Comparison of ENCODE assay signal across 26 mouse cellular contexts in the genomic region with DNA sequence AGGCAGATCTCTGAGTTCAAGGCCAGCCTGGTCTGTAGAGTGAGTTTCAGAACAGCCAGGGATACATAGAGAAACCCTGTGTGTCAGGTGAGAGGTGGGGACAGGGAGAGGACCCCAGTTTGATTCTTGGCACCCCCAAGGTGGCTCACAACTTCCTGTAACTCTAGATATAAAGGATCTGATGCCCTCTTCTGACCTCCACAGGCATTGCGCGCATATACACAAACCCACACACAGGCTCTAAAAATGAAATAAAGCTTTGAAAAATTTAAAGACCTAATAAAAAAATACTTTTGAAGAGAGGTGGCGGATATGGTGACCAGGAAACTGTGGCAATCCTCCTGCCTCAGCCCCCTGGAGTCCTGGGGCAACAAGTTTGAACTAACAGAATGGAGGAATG. TPM values are rescaled to one million over a fixed set of nuclear protein-coding genes. Genes with fewer than 3 reads are reported as not detected.
A peak's percentile ranks its signal among the peaks of the same experiment; 100 is the strongest.
DNase-seq lines count a peak whose midpoint lies in the region; ATAC-seq and TF ChIP-seq lines count a peak whose summit lies in the region.
"Had no signal": no experiment of that assay in that cellular context is flagged by ENCODE, and none has a peak within 500 bp of the region (broad histone marks: within the 10 kb centered on the region; RNA-seq: fewer than 3 reads in every experiment).

No protein-coding gene starts in this region.

- no peak overlapping the region for H3K27ac ChIP-seq in hindbrain, embryonic 10.5 days
- no peak overlapping the region for H3K27ac ChIP-seq in hindbrain, embryonic 14.5 days
- H3K27ac ChIP-seq in left cerebral cortex, adult 2 months = no peak overlapping the region
- H3K27ac ChIP-seq in neural tube, embryonic 13.5 days (replicated peaks) = no peak overlapping the region
- no peak overlapping the region for H3K27ac ChIP-seq in stomach, postnatal 0 days (replicated peaks)
- H3K27ac ChIP-seq: limb, embryonic 15.5 days; liver, embryonic 14.5 days had no signal

- H3K4me3 ChIP-seq in hindbrain, embryonic 10.5 days = 0 out of 2 replicates have a peak overlapping the region, but pooled peaks have one; percentile 9
- H3K4me3 ChIP-seq in hindbrain, embryonic 14.5 days (replicated peaks; ENCODE audit: low read length) = no peak overlapping the region
- no peak overlapping the region for H3K4me3 ChIP-seq in left cerebral cortex, adult 2 months
- no peak overlapping the region for H3K4me3 ChIP-seq in neural tube, embryonic 13.5 days
- no peak overlapping the region for H3K4me3 ChIP-seq in stomach, postnatal 0 days (ENCODE audit: low read depth, low read length)
- H3K4me3 ChIP-seq: embryonic facial prominence, embryonic 13.5 days; erythroblast, embryonic 14.5 days; limb, embryonic 15.5 days had no signal

- intact Hi-C loops in left cerebral cortex, adult 2 months (cut with DNase I) = no loop called here
- intact Hi-C loops in left cerebral cortex, postnatal 36 days (cut with DNase I) = loop anchor here (1.0 kb wide), 1 partner anchor 9 kb away; no protein-coding TSS in a partner anchor

- no peak for ATAC-seq in hindbrain, embryonic 14.5 days (ENCODE audit: low FRiP score)
- no peak for ATAC-seq in neural tube, embryonic 13.5 days (ENCODE audit: low read depth)
- ATAC-seq in stomach, postnatal 0 days (ENCODE audit: low FRiP score, low TSS enrichment) = no peak
- ATAC-seq: forebrain, embryonic 14.5 days; inflammation-experienced regulatory T-cells, adult 6 months had no signal

- H3K36me3 ChIP-seq in hindbrain, embryonic 10.5 days = peaks cover 26% of the 10 kb centered on the region
- H3K36me3 ChIP-seq in hindbrain, embryonic 14.5 days (replicated peaks; ENCODE audit: control insufficient read depth, insufficient read depth) = no peaks in the 10 kb centered on the region
- H3K36me3 ChIP-seq in neural tube, embryonic 13.5 days = no peaks in the 10 kb centered on the region
- no peaks in the 10 kb centered on the region for H3K36me3 ChIP-seq in stomach, postnatal 0 days (ENCODE audit: control insufficient read depth, insufficient read depth, low read length)
- H3K36me3 ChIP-seq: limb, embryonic 15.5 days had no signal

- TF ChIP-seq CTCF in left cerebral cortex, adult 2 months (IDR thresholded peaks at IDR 0.05) = peak; percentile 38
- TF ChIP-seq CTCF in stomach, postnatal 0 days (IDR thresholded peaks at IDR 0.05; ENCODE audit: low read depth) = peak; percentile 23; the same call in 1 of the 2 replicates

- no peak overlapping the region for H3K9ac ChIP-seq in hindbrain, embryonic 14.5 days
- no peak overlapping the region for H3K9ac ChIP-seq in neural tube, embryonic 13.5 days
- H3K9ac ChIP-seq in stomach, postnatal 0 days (ENCODE audit: low read length) = no peak overlapping the region
- H3K9ac ChIP-seq: embryonic facial prominence, embryonic 13.5 days; limb, embryonic 15.5 days; liver, embryonic 14.5 days; lung, embryonic 14.5 days had no signal

- H3K4me1 ChIP-seq in hindbrain, embryonic 10.5 days (replicated peaks) = peaks cover 48% of the 10 kb centered on the region
- peaks cover 17% of the 10 kb centered on the region; the same call in 1 of the 2 replicates for H3K4me1 ChIP-seq in hindbrain, embryonic 14.5 days (replicated peaks; ENCODE audit: control insufficient read depth, insufficient read depth, low read length)
- H3K4me1 ChIP-seq in neural tube, embryonic 13.5 days (replicated peaks) = peaks cover 56% of the 10 kb centered on the region
- H3K4me1 ChIP-seq in stomach, postnatal 0 days (replicated peaks; ENCODE audit: control insufficient read depth, insufficient read depth) = peaks cover 9% of the 10 kb centered on the region

- DNase-seq in hindbrain, embryonic 10.5 days (ENCODE audit: low spot score) = no peak
- DNase-seq in hindbrain, embryonic 14.5 days (ENCODE audit: low spot score) = no peak
- no peak for DNase-seq in left cerebral cortex, adult 2 months (ENCODE audit: extremely low spot score in 1 of 2, low spot score in 2 of 2)
- no peak for DNase-seq in left cerebral cortex, postnatal 36 days (ENCODE audit: low spot score in 2 of 2)
- no peak for DNase-seq in neural tube, embryonic 10.5 days (ENCODE audit: extremely low spot score, low spot score)
- DNase-seq in stomach, postnatal 0 days (ENCODE audit: low spot score) = no peak
- no peak for DNase-seq in right cerebral cortex, postnatal 14 days
- DNase-seq: adrenal gland, postnatal 10 days; cerebellum, postnatal 25 days; gastrocnemius, postnatal 14 days; heart, adult 11 months; heart, postnatal 36 days; kidney, adult 8-10 months; kidney, postnatal 25 days; left cerebral cortex, postnatal 4 days; lung, embryonic 14.5 days; lung, postnatal 4 days had no signal

- no peak overlapping the region for H3K4me2 ChIP-seq in hindbrain, embryonic 14.5 days (replicated peaks)
- H3K4me2 ChIP-seq in neural tube, embryonic 13.5 days = 0 out of 2 replicates have a peak overlapping the region, but pooled peaks have one; percentile 87
- H3K4me2 ChIP-seq in stomach, postnatal 0 days (replicated peaks; ENCODE audit: low read depth) = no peak overlapping the region
- H3K4me2 ChIP-seq: limb, embryonic 15.5 days had no signal

- H3K9me3 ChIP-seq in hindbrain, embryonic 10.5 days = no peaks in the 10 kb centered on the region
- H3K9me3 ChIP-seq in hindbrain, embryonic 14.5 days (ENCODE audit: control insufficient read depth, low read length) = no peaks in the 10 kb centered on the region
- H3K9me3 ChIP-seq in neural tube, embryonic 13.5 days = no peaks in the 10 kb centered on the region
- H3K9me3 ChIP-seq in stomach, postnatal 0 days (ENCODE audit: control insufficient read depth, low read length) = no peaks in the 10 kb centered on the region
- H3K9me3 ChIP-seq: embryonic facial prominence, embryonic 13.5 days; limb, embryonic 15.5 days had no signal

- WGBS in hindbrain, embryonic 10.5 days = 98% methylated on average over 3 of the region's 3 CpGs
- 97% methylated on average over 3 of the region's 3 CpGs for WGBS in hindbrain, embryonic 14.5 days
- 93% methylated on average over 3 of the region's 3 CpGs for WGBS in neural tube, embryonic 13.5 days
- 98% methylated on average over 3 of the region's 3 CpGs for WGBS in stomach, postnatal 0 days

- TF ChIP-seq EP300 in stomach, postnatal 0 days (optimal IDR thresholded peaks at IDR 0.05) = no peak

- no peaks in the 10 kb centered on the region for H3K27me3 ChIP-seq in hindbrain, embryonic 10.5 days (ENCODE audit: insufficient read depth, poor library complexity, severe bottlenecking)
- H3K27me3 ChIP-seq in hindbrain, embryonic 14.5 days (ENCODE audit: control insufficient read depth, insufficient read depth, low read length) = no peaks in the 10 kb centered on the region
- H3K27me3 ChIP-seq in neural tube, embryonic 13.5 days = no peaks in the 10 kb centered on the region
- no peaks in the 10 kb centered on the region for H3K27me3 ChIP-seq in stomach, postnatal 0 days (ENCODE audit: control insufficient read depth, insufficient read depth, low read length)
- H3K27me3 ChIP-seq: embryonic facial prominence, embryonic 13.5 days; limb, embryonic 15.5 days had no signal

RNA-seq across cellular contexts. Expression of a gene that starts 2.5 kb away (rescaled TPM):
- 142 and 175 TPM in 2 replicates for polyA plus RNA-seq in hindbrain, embryonic 10.5 days (2016; fragmentation: Nextera tagmentation; extraction: Ambion mirVana)
- 240 and 247 TPM in 2 replicates for polyA plus RNA-seq in hindbrain, embryonic 14.5 days (2014; fragmentation: Nextera tagmentation; extraction: Ambion mirVana)
- 100 to 1,000 TPM; 293 to 312 TPM for total RNA-seq in left cerebral cortex, adult 2 months (2021)
- total RNA-seq in left cerebral cortex, postnatal 36 days (2021) = 100 to 1,000 TPM; 321 to 357 TPM
- 214 and 231 TPM in 2 replicates for polyA plus RNA-seq in neural tube, embryonic 13.5 days (2015; fragmentation: Nextera tagmentation; extraction: Ambion mirVana)
- 27.8 and 29.1 TPM in 2 replicates for polyA plus RNA-seq in stomach, postnatal 0 days (2015; fragmentation: Nextera tagmentation; extraction: Ambion mirVana)

RNA-seq across cellular contexts. Expression of a gene that starts 5.1 kb away (rescaled TPM):
- polyA plus RNA-seq in hindbrain, embryonic 10.5 days (2016; fragmentation: Nextera tagmentation; extraction: Ambion mirVana) = 0.10 TPM in 1 of 2 replicates, not detected in the other
- 0.08 and 0.29 TPM in 2 replicates for polyA plus RNA-seq in hindbrain, embryonic 14.5 days (2014; fragmentation: Nextera tagmentation; extraction: Ambion mirVana)
- total RNA-seq in left cerebral cortex, adult 2 months (2021) = under 1 TPM; 0.58 to 0.75 TPM
- total RNA-seq in left cerebral cortex, postnatal 36 days (2021) = under 1 TPM; 0.74 to 0.79 TPM
- polyA plus RNA-seq in neural tube, embryonic 13.5 days (2015; fragmentation: Nextera tagmentation; extraction: Ambion mirVana) = 0.07 and 0.69 TPM in 2 replicates
- polyA plus RNA-seq in stomach, postnatal 0 days (2015; fragmentation: Nextera tagmentation; extraction: Ambion mirVana) = 0.04 and 0.15 TPM in 2 replicates
- total RNA-seq: gastrocnemius, postnatal 14 days; heart, postnatal 36 days had no signal
- polyA plus RNA-seq: C2C12; embryonic facial prominence, embryonic 13.5 days; lung, embryonic 14.5 days had no signal

RNA-seq across cellular contexts. Expression of a gene that starts 18.8 kb away (rescaled TPM):
- 1.7 and 1.8 TPM in 2 replicates for polyA plus RNA-seq in hindbrain, embryonic 10.5 days (2016; fragmentation: Nextera tagmentation; extraction: Ambion mirVana)
- polyA plus RNA-seq in hindbrain, embryonic 14.5 days (2014; fragmentation: Nextera tagmentation; extraction: Ambion mirVana) = 1.6 and 2.2 TPM in 2 replicates
- total RNA-seq in left cerebral cortex, adult 2 months (2021) = 1 to 10 TPM; 2.5 to 2.6 TPM
- total RNA-seq in left cerebral cortex, postnatal 36 days (2021) = 1 to 10 TPM; 2.8 to 3.6 TPM
- polyA plus RNA-seq in neural tube, embryonic 13.5 days (2015; fragmentation: Nextera tagmentation; extraction: Ambion mirVana) = 1.9 and 2.8 TPM in 2 replicates
- 14.1 and 17.6 TPM in 2 replicates for polyA plus RNA-seq in stomach, postnatal 0 days (2015; fragmentation: Nextera tagmentation; extraction: Ambion mirVana)

RNA-seq across cellular contexts. Expression of a gene that starts 24.9 kb away (rescaled TPM):
- polyA plus RNA-seq in hindbrain, embryonic 10.5 days (2016; fragmentation: Nextera tagmentation; extraction: Ambion mirVana) = 1.0 and 2.4 TPM in 2 replicates
- polyA plus RNA-seq in hindbrain, embryonic 14.5 days (2014; fragmentation: Nextera tagmentation; extraction: Ambion mirVana) = 0.08 and 0.74 TPM in 2 replicates
- total RNA-seq in left cerebral cortex, adult 2 months (2021) = under 1 TPM; 0.59 to 0.89 TPM
- total RNA-seq in left cerebral cortex, postnatal 36 days (2021) = 1 to 10 TPM in 1 of 2 experiments, not detected in 1; 1.7 TPM
- 2.1 and 2.5 TPM in 2 replicates for polyA plus RNA-seq in neural tube, embryonic 13.5 days (2015; fragmentation: Nextera tagmentation; extraction: Ambion mirVana)
- 57.6 and 58.0 TPM in 2 replicates for polyA plus RNA-seq in stomach, postnatal 0 days (2015; fragmentation: Nextera tagmentation; extraction: Ambion mirVana)
- total RNA-seq: megakaryocyte-erythroid progenitor cell, adult 5-6 weeks had no signal
- polyA plus RNA-seq: C2C12; erythroblast, embryonic 14.5 days; inflammation-experienced regulatory T-cells, adult 6 months had no signal

RNA-seq across cellular contexts. Expression of a gene that starts 29.2 kb away (rescaled TPM):
- polyA plus RNA-seq in hindbrain, embryonic 10.5 days (2016; fragmentation: Nextera tagmentation; extraction: Ambion mirVana) = 124 and 136 TPM in 2 replicates
- 92.8 and 96.7 TPM in 2 replicates for polyA plus RNA-seq in hindbrain, embryonic 14.5 days (2014; fragmentation: Nextera tagmentation; extraction: Ambion mirVana)
- 10 to 100 TPM; 93.3 to 97.5 TPM for total RNA-seq in left cerebral cortex, adult 2 months (2021)
- total RNA-seq in left cerebral cortex, postnatal 36 days (2021) = 100 to 1,000 TPM in 1 of 2 experiments, 10 to 100 TPM in 1; 92.7 to 104 TPM
- polyA plus RNA-seq in neural tube, embryonic 13.5 days (2015; fragmentation: Nextera tagmentation; extraction: Ambion mirVana) = 96.2 and 98.5 TPM in 2 replicates
- polyA plus RNA-seq in stomach, postnatal 0 days (2015; fragmentation: Nextera tagmentation; extraction: Ambion mirVana) = 60.0 and 68.6 TPM in 2 replicates
